ENCODE assay signal across 1 mouse cellular context in the genomic region with DNA sequence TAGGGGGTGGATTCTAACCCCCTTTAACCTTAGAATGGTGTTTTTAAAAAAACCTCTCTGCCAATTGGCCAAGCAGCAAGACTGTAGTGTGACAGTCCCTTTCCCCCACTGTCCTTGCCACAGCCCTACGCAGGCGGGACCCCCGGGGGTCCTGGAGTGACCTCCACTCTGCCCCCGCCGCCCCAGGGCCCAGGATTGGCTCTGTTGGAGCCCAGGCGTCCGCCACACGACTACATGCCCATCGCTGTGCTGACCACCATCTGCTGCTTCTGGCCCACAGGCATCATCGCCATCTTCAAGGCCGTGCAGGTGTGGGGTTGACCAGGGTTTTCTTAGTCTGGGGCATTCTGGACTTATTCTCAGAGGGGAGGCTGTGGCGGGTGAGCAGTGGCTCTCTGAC.
TF ChIP-seq lines count a peak whose summit lies in the region.

No protein-coding gene starts in this region.

TF ChIP-seq in MEL, 35 proteins besides CTCF, POLR2A, EP300 and RAD21:
- no peak for TF ChIP-seq UBTF (IDR thresholded peaks at IDR 0.05; ENCODE audit: borderline replicate concordance, insufficient read depth, low read depth, low read length)
- 0 out of 2 replicates have a peak, but pooled peaks have one; percentile 11 for TF ChIP-seq RCOR1 (IDR thresholded peaks at IDR 0.05; ENCODE audit: low read depth, low read length)
